Mouse (Mus musculus): Measurements from ENCODE around the gene Arid5a.

GRCm38 (mm10) chr1:36368112-36368968, 60.8 kb downstream of the Arid5a start:
- no peak for TF ChIP-seq POLR2A (IDR thresholded peaks at IDR 0.05; ENCODE audit: borderline replicate concordance, low read depth, low read length)
- no peak for TF ChIP-seq CTCF (IDR thresholded peaks at IDR 0.05; ENCODE audit: low read depth, low read length)
